Mouse (Mus musculus) erythroblast, embryonic 14.5 days (primary cell): ENCODE data around the gene Fdps.

Source experiments
- GATA1 ChIP-seq: IDR thresholded peaks from 2 replicates; pipeline ENCODE4 v1.6.1; 2012; ENCODE audit warnings: low read length, inconsistent platforms, mixed read lengths
- TAL1 ChIP-seq: IDR thresholded peaks from 3 replicates; pipeline ENCODE4 v1.6.1; 2012; ENCODE audit warnings: low read length, inconsistent platforms, mixed read lengths

DNA sequence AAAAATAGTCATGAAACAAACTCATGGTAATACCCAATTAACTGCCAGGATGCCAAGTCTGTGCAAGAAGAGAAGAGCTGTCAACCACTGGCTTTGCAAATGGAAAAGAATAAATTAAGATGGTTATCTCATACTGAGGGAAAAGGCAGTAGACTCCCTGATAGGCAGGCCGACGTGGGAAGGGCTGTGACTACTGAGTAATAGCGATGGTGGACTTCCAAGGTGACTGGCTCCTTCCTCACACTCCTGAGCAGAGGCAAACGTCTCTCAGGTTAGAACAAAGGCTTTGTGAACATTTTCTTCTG, 1.5 kb upstream of the Fdps start:
- no peak for TF ChIP-seq GATA1
- TF ChIP-seq TAL1 = no peak
